Mouse (Mus musculus): ENCODE measurements around the gene Wfikkn2.

Gene Wfikkn2

GRCm38 (mm10) chr11:94261585-94262370, 16.0 kb upstream of the Wfikkn2 start:
- no peak for DNase-seq (ENCODE audit: low spot score in 2 of 2)

GRCm38 (mm10) chr11:94259814-94260213, 14.0 kb upstream of the Wfikkn2 start:
- no peak for DNase-seq (ENCODE audit: low spot score in 2 of 2)

GRCm38 (mm10) chr11:94257987-94258386, 12.2 kb upstream of the Wfikkn2 start:
- no peak for DNase-seq (ENCODE audit: low spot score in 2 of 2)

- no peak for DNase-seq (ENCODE audit: low spot score in 2 of 2)
Observed at GRCm38 (mm10) chr11:94255733-94256132, 9.9 kb upstream of the Wfikkn2 start.

GRCm38 (mm10) chr11:94253691-94254090, 7.9 kb upstream of the Wfikkn2 start:
- DNase-seq (ENCODE audit: low spot score in 2 of 2) = no peak

GRCm38 (mm10) chr11:94253156-94253555, 7.4 kb upstream of the Wfikkn2 start:
- DNase-seq (ENCODE audit: low spot score in 2 of 2) = no peak

GRCm38 (mm10) chr11:94246789-94247061, 920 bp upstream of the Wfikkn2 start:
- no peak for DNase-seq (ENCODE audit: low spot score in 2 of 2)

- DNase-seq (ENCODE audit: low spot score in 2 of 2) = no peak
Observed at GRCm38 (mm10) chr11:94244385-94244784, 1.4 kb downstream of the Wfikkn2 start.

- no peak for DNase-seq (ENCODE audit: low spot score in 2 of 2)
Observed at GRCm38 (mm10) chr11:94243422-94244180, 2.2 kb downstream of the Wfikkn2 start.

- DNase-seq (ENCODE audit: low spot score in 2 of 2) = no peak
Observed at GRCm38 (mm10) chr11:94242760-94243421, 2.9 kb downstream of the Wfikkn2 start.

GRCm38 (mm10) chr11:94239706-94240105, 6.1 kb downstream of the Wfikkn2 start:
- DNase-seq (ENCODE audit: low spot score in 2 of 2) = no peak

- no peak for DNase-seq (ENCODE audit: low spot score in 2 of 2)
Observed at GRCm38 (mm10) chr11:94238786-94239185, 7.0 kb downstream of the Wfikkn2 start.

GRCm38 (mm10) chr11:94236074-94236473, 9.7 kb downstream of the Wfikkn2 start:
- DNase-seq (ENCODE audit: low spot score in 2 of 2) = peak; percentile 59 to 68

GRCm38 (mm10) chr11:94234857-94235256, 10.9 kb downstream of the Wfikkn2 start:
- DNase-seq (ENCODE audit: low spot score in 2 of 2) = no peak

GRCm38 (mm10) chr11:94234380-94234779, 11.4 kb downstream of the Wfikkn2 start:
- DNase-seq (ENCODE audit: low spot score in 2 of 2) = no peak

- DNase-seq (ENCODE audit: low spot score in 2 of 2) = no peak
Observed at GRCm38 (mm10) chr11:94233405-94233804, 12.4 kb downstream of the Wfikkn2 start.

- DNase-seq (ENCODE audit: low spot score in 2 of 2) = no peak
Observed at GRCm38 (mm10) chr11:94231821-94232552, 13.8 kb downstream of the Wfikkn2 start.

GRCm38 (mm10) chr11:94230244-94230643, 15.6 kb downstream of the Wfikkn2 start:
- no peak for DNase-seq (ENCODE audit: low spot score in 2 of 2)

GRCm38 (mm10) chr11:94229207-94229960, 16.4 kb downstream of the Wfikkn2 start:
- no peak for DNase-seq (ENCODE audit: low spot score in 2 of 2)

GRCm38 (mm10) chr11:94228416-94228815, 17.4 kb downstream of the Wfikkn2 start:
- DNase-seq (ENCODE audit: low spot score in 2 of 2) = no peak

GRCm38 (mm10) chr11:94225985-94226384, 19.8 kb downstream of the Wfikkn2 start:
- no peak for DNase-seq (ENCODE audit: low spot score in 2 of 2)

Measured in frontal cortex, postnatal 14 days (tissue).